Mouse (Mus musculus) neutrophil, adult 5-6 weeks (primary cell): Measurements from ENCODE around the gene H2-Q10. TPM values are rescaled to one million over a fixed set of nuclear protein-coding genes. Genes with fewer than 3 reads are reported as not detected.
A peak's percentile ranks its signal among the peaks of the same experiment; 100 is the strongest.
"Not testable (repeated sequence)": the region's sequence is repeated elsewhere in the genome, so short reads cannot be mapped to it uniquely, and the experiment has no call there.

Source experiments
- ATAC-seq: fragments of 151-379, 151-347 bp; 2 replicates; pipeline ENCODE4 v1.8.0; 2017; ENCODE audit warnings: mild to moderate bottlenecking, moderate TSS enrichment; ENCODE audit not compliant: insufficient number of reproducible peaks, poor library complexity, low FRiP score, severe bottlenecking; ENCODE audit errors: extremely low read depth
- total RNA-seq: library from RNA; stranded (forward); fragments of 200-1000 nt; gene quantifications from 2 replicates; pipeline ENCODE4 v1.2.3, GENCODE M21; 2017

H2-Q10 gene
- total RNA-seq, 1 experiment from 2014 or later: 384 TPM

DNA sequence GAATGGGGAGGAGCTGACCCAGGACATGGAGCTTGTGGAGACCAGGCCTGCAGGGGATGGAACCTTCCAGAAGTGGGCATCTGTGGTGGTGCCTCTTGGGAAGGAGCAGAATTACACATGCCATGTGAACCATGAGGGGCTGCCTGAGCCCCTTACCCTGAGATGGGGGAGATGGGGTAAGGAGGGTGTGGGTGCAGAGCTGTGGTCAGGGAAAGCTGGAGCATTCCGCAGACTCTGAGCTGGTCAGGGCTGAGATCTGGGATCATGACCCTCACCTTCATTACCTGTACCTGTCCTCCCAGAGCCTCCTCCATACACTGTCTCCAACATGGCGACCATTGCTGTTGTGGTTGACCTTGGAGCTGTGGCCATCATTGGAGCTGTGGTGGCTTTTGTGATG, 27.5 kb upstream of the H2-Q10 start:
- ATAC-seq: not testable (repeated sequence)

DNA sequence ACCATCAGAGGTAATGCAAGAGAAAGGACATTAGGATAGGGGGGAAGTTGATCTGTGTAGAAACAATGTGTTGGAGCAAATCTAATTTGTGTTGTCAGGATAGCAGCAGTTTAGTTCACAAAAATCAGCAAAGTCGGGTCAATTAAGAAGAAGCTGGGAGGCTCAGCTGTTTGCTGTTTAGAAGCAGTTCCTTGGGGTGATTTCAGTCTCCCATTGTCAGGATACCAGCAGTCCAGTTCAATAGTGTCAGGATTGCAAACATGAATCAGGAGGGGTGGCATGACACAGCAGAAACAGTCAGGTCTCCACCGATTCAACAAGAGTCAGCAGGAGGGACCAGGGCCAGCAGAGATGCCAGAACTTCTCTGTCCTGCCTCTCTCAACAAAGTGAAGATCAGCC, 25.4 kb upstream of the H2-Q10 start:
- ATAC-seq: not testable (repeated sequence)

DNA sequence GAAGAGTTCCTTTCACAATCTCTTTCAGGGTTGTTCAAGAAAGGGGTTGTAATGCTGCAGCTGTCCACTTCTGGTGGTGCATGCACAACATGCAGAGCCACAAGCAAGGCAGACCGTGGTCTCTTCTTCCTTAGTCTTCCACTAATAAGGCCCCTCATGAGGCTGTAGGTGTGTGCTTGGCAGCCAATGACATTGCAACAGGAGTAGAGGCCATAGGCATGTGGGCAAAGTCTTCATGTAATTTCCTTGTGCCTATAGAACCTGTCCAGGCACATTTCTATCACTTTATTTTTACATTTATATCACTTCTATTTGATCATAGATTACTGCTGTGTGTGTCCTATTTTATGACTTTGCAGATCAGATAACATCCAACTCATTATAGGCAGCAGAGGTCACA, 11.6 kb upstream of the H2-Q10 start:
- not testable (repeated sequence) for ATAC-seq

DNA sequence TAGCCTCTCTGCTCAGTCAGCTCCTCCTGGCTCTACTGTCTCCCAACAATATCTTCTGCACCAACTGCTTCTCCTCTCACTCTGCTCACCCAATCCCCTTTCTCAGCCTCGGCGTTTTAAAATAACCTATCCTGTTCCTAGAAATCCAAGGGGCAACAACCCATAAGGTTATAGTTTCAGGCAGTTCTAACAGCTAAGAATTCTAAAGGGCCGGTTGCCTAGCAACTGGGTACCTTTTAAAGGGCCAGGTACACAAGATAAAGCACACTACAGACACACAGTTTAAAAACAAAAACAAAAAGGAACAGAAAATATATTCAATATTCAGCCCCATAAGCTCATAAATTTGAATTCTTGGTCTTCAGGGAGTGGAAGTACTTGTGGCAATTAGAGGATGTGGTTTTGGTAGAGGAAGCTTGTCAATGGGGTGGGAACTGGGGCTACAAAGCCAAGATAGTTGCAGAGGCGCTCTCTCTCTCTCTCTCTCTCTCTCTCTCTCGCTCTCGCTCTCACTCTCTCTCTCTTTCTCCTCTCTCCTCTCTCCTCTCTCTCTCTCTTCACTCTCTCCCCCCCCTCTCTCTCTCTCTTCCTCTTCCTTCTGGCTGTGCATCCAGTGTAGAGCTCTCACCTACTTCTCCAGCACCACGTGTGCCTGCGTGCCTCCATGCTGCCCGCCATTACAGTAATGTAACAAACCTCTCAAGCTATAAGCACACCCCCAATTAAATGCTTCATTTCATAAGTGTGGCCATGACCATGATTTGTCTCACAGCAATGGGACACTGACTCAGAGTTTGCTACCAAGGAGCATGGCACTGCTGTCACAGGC, 9.2 kb upstream of the H2-Q10 start:
- peak; percentile 65; the same call in 1 of the 2 replicates for ATAC-seq

DNA sequence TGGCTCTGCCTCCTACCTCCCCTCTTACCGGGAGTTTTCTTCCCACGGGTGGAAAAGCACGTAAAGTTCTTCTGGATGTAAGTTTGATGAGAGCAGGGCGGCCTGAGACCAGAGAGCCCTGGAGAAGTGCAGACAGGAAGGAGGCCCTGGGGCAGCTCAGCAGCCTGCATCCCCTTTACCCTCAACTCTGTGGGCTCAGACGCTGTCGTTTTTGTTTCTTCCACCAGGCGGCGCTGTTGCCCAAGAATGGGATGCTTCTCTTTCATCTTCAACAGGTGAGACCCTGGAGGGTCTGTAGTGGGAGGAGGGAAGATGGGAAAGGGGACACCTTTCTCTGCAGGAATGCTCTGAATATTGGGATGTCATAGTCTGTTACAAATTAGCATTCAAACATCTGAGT, 4.2 kb upstream of the H2-Q10 start:
- not testable (repeated sequence) for ATAC-seq

DNA sequence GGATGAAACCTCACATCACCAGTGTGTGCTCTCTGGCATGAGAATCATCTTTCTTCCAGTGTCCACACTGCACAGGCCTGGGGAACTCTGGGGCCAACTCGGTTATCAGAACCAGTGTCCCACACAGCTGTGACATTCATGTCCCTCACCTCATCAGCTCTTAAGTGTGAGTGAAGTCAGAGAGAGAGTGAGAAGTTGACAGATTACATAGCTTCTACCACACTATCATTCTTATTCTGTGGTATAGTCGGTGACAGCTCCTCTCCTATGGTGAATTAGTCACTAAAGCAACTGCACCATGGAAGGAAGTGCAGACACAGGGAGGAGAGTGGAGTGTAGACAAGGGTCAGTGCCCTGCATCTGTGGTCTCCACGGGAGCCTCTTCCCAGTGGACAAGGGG, 953 bp upstream of the H2-Q10 start:
- ATAC-seq: not testable (repeated sequence)

DNA sequence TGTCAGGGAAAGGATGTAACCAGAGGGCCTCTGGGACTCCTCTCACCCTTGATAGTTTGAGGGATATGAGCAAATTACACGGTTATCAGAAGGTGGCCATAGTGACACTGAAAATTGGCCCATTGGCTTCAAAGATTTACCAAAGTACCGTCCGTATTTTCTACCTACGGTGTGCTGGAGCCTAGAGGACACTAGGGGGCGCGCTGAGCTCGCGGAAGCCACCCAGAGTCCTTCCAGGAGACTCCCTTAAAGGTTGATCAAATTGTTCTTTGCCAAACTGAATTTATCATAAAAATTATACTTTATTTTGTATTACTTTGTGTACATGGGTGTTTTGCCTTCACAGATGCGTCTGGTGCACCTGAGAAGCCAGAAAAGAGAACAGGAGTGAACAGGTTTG, 14.2 kb downstream of the H2-Q10 start:
- peak; percentile 85; the same call in 1 of the 2 replicates for ATAC-seq

DNA sequence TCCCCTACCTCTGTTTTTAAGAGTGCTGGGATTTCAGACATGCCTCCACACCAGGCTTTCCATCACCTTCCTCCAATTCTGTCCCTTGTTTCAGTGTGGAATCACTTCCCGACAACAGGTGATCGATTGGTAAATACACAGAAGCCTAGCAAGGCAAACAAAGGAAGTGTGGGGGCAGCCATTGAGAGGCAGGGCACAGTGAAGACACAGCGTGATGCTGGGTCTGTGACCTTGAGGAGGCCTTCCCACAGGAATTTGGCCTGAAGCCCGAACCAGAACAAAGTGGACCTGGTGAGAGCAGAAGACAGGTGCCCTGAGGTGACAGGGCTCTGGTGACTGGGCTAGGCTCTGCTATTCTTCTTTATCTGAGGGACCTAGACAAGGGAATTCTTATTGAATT, 15.8 kb downstream of the H2-Q10 start:
- ATAC-seq: no peak

DNA sequence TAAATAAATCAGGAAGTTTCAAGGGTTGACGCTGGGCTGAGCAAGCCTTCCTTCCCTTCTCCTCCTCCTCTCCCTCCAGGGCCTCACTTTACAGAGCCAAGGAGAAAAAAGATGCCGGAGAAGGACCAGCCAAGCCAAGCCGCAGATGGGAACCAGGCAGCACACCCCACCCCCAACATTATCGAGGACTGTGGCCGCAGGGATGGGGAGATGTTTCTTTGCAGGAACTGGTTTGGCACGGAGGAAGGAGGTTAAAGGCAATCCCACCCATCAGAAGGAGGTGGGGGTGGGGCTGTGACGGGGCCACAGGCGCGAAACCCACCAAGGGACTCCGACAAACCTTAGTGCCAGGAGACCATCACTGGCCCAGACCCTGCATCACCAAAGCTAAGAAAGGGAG, 16.8 kb downstream of the H2-Q10 start:
- no peak for ATAC-seq

DNA sequence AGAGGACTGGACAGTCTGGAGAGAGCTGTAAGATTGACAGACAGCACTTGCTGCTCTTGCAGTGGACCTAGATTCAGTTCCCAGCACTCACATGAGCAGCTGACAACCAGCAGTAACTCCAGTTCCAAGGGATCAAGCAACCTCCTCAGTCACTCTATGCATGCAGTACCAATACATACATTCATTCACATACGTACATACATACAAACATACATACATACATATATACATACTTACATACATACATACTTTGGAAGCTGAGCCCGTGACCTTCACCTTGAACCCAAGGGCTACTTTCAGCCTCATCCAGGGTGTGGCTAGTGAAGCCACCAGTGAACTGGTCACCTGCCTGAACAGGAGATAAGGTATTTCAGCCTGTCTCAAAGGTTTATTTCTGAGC, 18.2 kb downstream of the H2-Q10 start:
- ATAC-seq: no peak

DNA sequence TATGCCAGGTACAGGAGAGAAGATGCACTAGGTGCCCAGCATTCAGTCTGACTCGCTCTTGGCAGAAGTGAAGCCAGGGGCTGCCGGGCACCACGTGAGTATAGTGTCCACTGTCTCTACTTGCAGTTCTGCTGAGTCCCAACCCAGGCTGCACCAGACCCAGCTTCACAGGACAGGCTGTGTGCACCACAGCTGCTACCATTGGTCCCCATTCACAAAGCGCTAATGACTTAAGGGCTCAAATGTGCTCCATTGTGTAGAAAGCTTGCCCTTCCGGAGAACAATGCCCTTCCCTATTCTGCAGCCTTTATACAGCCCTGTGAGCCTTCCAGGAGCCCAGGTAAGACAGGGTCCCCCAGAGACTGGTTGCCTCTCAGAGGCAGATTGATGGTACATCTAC, 20.4 kb downstream of the H2-Q10 start:
- no peak for ATAC-seq

DNA sequence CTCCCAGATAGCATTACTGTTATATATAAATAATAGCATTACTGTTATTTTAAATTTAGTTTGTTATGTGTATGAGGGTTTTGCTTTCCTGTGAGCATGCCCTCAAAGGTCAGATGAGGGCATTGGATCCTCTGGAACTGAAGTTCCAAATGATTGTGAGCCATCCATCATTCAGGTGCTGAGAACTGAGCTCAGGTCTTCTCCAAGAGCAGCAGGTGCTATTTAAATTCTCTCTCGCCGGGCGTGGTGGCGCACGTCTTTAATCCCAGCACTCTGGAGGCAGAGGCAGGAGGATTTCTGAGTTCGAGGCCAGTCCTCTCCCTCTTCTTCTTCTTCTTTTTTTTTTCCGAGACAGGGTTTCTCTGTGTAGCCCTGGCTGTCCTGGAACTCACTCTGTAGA, 27.2 kb downstream of the H2-Q10 start:
- no peak for ATAC-seq

DNA sequence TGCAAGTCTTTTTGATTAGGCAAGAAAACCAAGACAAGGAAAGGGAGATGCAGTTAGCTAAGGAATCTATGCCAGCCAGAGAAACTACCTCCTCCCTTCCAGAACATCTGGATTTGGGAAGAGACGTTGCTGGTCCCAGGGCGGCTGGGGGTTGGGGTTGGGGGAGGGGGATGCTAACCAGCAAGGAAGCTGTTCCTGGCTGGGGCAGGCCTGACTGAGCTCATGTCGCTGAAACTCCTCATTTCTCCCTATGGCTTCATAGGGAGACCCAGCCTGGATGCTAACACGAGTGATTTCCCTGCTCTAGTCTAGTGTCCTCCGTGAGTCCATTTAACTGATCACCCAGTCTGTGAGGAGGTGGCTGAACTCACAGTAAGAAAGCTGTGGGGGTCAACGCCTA, 32.3 kb downstream of the H2-Q10 start:
- no peak for ATAC-seq

DNA sequence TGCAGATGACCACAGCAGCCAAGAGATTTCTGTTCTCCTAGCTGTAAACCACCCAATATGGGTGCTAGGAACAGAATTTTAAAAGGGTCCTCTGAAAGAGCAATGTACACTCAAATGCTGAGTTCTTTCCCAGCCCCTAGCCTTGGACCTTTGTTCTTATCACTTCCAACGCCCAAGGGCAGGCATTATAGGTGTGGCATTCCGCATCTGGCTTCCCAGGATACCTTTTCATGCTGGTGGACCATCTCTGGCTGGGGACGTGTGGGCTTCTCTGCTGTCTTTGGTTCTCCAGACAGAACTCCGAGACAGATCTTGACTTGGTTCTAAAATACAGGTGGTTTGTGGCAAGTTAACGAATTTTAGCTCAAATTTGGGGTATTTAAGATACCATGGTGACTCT, 32.9 kb downstream of the H2-Q10 start:
- no peak for ATAC-seq

DNA sequence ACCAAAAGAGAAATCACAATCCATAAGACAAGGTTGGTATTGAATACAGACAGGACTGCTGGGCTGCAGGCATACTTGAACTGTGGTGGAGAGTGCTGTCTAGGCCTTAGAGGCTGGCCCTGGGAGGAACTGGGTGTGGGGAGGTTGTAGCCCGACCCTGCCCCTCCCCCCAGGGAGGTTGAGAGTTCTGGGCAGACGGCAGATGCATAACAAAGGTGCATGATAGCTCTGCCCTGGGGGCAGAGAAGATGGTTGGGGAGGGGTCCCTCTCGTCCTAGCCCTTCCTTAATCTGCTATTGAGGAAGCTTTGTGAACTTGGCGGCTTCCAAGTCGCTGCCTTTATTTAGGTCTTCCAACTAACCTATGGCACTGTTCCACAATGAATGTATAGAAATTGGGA, 34.0 kb downstream of the H2-Q10 start:
- ATAC-seq: no peak

DNA sequence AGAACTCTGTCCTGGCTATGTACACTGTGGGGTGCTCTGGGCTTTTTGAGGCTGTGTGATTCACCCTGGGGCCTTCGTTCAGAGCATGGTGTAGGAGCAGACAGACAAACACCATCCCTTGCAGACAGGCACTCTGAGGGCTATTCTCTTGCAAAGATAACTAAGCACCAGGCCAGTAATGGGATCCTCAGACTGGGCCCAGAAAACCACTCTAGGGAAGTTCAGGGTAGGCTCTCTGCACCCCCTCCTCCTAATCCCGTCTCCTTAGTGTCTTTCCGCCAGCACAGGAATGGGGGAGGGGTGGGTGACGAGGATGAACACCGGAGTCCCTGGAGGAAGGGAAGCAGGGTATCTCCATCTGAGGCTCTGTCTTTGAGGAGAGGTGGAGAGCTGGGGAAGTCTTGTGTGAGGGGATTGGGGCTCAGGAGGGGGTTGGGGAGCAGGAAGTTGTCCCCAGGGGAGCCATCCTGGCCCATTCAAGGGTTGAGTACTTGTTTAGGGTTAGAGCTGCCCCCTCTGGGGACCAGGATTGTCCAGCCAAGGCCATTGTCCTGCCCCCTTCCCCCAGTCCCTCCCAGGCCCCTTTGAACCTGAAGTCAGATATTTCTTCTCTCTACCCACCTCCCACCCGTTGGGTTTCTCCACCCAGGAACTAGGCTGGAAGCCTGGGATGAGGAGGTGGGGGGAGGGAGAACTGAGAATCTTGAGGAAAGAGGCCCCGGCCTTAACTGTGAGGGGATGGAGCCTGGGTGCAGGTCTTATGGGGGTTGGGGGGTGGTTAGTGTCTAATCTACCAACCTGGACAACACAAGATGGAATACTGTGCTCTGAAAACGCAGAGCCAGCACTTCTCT, 35.0 kb downstream of the H2-Q10 start:
- ATAC-seq: no peak

DNA sequence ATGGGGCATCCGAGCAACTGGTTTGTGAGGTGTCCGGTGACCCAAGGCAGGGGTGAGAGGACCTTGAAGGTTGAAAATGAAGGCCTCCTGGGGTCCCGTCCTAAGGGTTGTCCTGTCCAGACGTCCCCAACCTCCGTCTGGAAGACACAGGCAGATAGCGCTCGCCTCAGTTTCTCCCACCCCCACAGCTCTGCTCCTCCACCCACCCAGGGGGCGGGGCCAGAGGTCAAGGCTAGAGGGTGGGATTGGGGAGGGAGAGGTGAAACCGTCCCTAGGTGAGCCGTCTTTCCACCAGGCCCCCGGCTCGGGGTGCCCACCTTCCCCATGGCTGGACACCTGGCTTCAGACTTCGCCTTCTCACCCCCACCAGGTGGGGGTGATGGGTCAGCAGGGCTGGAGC, 35.9 kb downstream of the H2-Q10 start, which contains the start of gene Pou5f1:
Gene Pou5f1, plus strand, starts transcription at position 243 of the 400 bp plus-strand sequence.
- ATAC-seq: no peak

DNA sequence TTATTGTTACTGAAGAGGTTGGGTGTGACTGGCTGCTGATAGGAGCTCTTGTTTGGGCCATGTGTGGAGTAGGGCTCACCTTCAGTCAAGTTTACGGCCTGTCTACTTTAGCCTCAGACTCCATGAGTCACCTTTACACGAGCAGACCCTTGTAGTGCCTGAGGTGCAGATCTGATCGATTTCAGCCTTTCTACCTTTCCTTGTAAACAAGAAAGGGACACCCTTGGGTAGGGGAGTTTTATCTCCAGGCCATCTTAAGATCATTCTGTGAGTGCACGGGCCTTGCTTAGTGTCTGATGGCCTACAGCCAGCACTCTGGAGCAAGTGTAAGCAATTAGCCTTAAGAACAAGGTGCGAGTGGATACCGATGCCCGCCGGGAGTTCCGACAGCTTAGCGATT, 37.0 kb downstream of the H2-Q10 start:
- no peak for ATAC-seq

DNA sequence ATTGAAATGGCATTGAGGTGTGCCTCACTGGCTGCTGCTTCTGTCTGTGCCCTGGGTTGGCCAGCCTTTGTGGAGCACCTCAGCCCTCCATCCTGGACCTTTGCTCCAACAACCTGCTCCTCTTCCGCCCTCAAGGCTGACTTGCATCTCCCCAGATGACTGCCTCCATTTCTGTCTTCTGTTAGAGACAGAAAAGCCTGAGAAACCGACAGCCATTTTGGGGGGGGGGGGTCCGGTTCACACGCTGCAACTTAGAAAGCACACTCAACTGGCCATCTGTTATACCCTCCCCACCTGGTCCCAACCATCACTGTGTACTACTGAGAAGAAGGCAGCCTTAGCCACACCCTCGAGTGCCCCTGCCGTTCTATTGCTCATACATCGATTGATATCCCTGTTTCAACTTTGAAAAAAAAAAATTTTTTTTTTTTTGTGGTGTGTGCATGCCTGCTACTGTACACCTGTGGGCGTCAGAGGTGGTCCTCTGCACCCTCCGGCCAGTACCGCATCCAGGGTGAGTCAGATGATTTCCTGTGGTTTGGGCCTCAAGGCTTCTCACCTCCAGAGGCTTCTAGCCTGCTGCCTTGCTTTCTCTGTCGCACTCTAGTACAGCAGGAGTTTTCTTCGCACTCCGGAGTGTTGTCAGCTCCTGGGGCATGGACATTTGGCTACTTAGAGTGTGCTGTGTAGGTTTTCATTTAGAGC, 37.8 kb downstream of the H2-Q10 start:
- ATAC-seq: no peak
